Mouse (Mus musculus) ovary, postnatal 36 days (tissue): ENCODE measurements around the gene Trip6.
"Not testable (repeated sequence)": the region's sequence is repeated elsewhere in the genome, so short reads cannot be mapped to it uniquely, and the experiment has no call there.

Experiments
- DNase-seq: peaks from one replicate; pipeline ENCODE4 v3.0.0; 2022; ENCODE audit warnings: low spot score, mixed read lengths

Gene Trip6

DNA sequence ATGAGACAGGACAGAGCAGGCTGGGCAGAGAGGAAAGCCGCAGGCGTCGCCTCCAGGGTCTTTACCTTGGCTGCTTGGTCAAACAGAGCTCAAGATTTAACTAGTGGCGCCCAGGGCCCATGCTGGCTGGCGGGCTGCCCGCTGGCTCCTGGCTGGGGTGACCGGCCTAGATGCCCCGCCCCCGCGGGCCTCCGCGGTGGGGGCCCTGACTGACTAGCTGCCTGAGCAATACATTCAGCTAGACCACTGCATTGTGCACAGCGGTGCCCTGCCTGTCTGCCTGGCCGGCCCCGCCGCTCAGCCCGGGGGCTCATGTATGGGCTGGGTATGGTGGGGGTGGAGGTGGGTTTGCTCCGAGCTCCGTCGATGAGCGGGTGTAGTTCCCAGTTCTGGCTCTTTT is 13.0 kb downstream of the Trip6 start:
- DNase-seq, result peak; percentile 34

DNA sequence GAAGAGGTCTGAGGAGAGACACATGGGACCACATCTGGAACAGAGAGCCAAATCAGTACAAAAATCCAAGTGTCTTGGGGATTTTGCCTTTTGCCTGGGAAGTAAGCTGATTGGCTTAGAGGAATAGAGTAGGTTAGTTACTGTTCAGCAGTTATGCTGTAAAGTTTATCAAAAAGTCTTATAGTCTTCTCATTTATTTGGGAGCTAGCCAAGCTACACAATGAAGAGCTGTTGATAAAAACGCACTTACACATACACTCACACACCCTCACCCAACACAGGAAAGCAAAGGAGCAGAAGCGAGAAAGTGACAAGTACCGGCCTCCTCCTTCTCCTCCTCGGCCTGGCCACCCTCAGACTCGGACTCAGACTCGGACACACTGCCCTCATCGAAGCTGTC is 15.0 kb downstream of the Trip6 start:
- DNase-seq, result no peak

DNA sequence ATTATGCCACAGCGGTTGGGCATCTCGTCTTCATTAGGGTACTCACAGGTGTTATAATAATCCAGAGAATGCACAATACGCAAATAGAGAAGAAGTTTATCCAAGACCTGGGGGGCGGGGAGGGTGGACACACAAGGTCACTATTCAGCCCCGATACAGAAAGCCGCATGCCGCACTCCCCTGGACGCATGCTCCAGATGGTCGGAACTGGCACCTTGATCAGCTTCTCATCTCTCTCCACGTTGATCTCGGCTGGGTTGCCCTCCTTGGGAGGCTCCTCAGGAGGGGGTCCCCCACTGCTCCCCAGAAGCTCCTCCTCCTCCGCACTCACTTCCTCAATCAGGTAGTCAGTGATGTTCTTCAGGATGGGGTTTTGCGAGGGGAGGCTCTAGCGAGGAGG is 17.1 kb downstream of the Trip6 start:
- no peak for DNase-seq

DNA sequence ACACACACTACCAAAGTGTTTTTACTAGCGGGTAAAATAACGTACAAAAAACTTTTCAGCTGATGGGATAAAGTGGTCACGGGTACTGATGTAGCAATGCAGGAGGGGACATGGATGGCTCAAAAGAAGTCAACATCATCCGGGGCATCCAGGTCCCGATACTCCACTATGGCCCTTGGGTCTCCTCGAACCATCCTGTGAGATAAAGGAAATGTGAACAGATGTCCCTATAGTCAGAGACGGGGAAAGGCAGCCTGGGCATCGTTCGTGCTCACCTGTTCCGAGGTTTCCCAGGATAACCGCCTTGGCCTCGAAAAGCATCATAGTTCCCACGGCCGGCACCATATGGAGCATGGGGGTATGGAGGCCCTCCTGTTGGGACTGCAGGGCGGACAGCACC is 18.5 kb downstream of the Trip6 start:
- DNase-seq, result no peak

DNA sequence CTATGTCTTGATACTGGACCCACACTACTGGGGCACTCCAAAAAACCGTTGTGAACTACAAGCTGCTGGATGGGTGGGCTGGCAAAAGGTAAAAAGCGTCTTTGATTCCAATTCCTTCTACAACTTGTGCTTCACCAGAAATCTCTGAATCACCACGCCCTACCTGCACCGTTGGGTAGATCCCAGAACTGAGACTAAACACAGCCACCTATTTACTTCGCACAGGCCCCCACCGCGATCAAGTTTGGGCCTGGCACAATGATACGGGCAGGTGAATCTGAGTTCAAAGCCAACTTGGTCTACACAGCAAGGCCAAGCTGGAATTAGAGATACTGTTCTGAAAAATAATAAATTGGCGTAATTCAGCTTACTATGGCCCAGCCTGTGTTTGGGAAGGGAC is 18.9 kb downstream of the Trip6 start:
- DNase-seq, result no peak

DNA sequence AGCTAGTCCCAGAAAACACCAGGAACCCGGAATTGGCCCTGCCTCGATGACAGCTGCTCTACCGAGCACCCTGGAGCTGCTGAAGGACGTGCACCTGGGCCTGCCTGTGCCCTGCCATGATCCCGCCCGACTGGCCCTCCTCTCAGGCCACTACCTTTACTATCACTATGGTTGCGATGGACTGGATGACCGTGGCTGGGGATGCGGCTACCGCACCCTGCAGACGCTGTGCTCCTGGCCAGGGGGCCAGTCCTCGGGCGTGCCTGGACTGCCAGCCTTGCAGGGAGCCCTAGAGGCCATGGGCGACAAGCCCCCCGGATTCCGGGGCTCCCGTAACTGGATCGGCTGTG is 19.5 kb downstream of the Trip6 start:
- DNase-seq, result no peak

DNA sequence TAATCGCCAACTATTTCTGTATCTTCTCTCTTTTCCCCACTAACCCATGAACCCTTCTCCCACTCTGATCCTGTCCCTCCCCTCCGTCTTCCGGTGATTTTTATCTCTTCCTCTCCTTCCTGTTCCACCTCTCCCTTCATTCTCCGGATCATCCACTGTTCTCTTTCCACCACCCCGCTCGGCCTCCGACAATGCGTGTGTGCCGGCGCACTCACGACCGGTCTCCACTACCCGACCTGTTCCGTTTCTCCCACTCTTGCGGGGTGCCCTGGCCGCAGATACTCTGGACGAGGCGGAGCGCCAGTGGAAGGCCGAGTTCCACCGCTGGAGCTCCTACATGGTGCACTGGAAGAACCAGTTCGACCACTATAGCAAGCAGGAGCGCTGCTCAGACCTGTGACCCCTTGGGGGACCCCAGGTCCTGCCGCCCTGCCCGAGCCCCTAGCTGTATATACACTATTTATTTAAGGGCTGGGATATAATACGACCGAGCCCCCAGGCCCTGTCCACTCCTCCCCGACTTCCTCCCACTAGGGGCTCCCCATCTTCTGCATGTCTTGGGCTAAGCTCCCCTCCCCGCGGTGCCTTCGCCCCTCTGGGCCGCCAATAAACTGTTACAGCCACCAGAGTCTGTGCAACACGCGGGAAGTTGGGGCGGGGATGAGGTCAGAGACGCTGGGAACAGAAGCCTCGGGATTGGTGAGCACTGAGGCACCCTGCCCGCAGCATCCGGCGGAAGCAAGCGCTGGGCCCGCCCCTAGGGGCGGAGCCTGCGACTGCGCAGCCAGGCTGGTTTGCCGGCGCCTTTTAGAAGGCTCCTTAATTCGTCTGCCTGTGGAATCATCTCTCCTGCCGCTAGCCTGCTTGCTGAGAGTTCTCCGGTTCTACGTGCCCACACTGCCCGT is 20.1 kb downstream of the Trip6 start, which contains the start of gene Ufsp1:
TSS of gene Ufsp1 (plus strand) at position 791 of the 905 bp plus-strand sequence.
- DNase-seq, result peak; percentile 94

DNA sequence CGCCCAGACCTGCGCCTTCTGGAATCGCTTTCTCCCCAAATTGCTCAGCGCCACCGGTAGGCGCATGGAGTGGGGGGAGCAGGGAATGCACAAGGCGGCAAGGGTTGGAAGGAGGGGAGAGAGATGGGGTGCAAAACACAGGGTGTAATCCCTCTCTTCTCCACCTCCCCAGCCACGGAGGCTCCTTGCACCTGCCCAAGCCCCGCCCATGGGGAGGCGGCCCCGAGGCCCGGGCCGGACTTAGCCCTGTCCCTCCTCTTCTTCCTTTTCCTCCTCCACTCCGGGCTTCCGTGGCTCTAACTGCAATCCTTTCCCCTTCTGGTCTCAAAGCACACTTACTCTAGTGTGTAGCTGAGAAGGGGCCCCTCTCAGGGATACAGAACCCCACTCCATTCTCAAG is 20.9 kb downstream of the Trip6 start:
- peak; percentile 80 for DNase-seq

DNA sequence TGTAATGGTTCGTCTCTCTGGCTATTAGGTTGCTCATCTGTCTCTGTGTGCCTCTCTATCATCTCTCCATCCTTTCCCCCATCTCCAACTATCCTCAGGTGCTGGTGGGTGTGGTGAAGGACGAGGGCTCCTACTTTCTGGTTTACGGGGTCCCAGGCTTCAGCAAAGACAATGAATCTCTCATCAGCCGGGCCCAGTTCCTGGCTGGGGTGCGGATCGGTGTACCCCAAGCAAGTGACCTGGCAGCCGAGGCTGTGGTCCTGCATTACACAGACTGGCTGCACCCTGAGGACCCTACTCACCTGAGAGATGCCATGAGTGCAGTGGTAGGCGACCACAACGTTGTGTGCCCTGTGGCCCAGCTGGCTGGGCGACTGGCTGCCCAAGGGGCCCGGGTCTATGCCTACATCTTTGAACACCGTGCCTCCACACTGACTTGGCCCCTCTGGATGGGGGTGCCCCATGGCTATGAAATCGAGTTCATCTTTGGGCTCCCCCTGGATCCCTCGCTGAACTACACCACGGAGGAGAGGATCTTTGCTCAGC is 22.8 kb downstream of the Trip6 start:
- no peak for DNase-seq

DNA sequence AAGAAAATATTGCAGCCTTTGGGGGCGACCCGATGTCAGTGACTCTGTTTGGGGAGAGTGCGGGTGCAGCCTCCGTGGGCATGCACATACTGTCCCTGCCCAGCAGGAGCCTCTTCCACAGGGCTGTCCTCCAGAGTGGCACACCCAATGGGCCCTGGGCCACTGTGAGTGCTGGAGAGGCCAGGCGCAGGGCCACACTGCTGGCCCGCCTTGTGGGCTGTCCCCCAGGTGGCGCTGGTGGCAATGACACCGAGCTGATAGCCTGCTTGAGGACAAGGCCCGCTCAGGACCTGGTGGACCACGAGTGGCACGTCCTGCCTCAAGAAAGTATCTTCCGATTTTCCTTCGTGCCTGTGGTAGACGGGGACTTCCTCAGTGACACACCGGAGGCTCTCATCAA is 23.5 kb downstream of the Trip6 start:
- peak; percentile 54 for DNase-seq

DNA sequence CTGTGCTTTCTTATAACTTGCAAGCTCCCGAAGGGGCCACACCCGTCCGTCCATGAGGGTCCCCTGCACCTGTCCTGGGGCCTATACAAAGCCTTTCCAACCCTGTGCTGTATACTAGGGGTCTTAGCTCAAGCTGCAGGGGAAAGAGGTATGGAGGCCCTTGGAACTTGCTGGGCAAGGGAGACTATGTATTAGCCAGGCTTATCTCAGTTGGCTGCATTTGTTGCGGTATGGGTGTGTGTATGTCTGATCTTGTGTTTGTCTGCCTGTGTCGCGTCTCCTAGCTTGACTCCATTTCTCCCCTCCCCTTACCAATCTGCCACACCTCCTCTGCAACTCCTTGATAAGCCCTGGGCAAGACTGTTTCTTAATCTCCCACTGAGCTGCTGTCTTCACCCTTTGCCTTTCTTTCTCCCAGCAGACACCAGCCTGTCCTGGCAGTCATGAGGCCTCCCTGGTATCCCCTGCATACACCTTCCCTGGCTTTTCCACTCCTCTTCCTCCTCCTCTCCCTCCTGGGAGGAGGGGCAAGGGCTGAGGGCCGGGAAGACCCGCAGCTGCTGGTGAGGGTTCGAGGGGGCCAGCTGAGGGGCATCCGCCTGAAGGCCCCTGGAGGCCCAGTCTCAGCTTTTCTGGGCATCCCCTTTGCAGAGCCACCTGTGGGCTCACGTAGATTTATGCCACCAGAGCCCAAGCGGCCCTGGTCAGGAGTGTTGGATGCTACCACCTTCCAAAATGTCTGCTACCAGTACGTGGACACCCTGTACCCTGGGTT is 24.4 kb downstream of the Trip6 start:
- DNase-seq, result no peak

DNA sequence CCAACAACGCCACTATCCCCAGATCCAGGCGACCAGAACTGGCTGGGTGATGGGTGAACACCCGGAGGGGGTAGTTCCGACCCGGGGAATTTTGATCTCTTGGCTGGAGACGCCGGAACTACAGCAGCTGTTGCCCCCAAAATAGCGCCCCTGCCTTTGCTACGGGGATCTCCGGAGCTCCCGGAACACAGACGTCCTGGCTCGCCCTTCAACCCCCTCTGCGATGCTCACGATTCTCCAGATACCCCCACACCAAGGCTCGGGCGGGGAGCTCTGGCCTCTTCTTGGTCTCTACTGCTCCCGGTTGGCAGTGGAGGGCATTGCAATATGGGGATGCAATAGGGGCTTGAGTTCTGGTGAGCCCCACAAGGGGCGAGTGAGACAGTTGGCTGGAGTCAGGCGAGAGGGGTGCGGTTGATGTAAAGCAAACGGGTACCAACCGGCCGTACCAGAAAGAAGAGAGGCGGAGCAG is 25.2 kb downstream of the Trip6 start:
- DNase-seq, result no peak

DNA sequence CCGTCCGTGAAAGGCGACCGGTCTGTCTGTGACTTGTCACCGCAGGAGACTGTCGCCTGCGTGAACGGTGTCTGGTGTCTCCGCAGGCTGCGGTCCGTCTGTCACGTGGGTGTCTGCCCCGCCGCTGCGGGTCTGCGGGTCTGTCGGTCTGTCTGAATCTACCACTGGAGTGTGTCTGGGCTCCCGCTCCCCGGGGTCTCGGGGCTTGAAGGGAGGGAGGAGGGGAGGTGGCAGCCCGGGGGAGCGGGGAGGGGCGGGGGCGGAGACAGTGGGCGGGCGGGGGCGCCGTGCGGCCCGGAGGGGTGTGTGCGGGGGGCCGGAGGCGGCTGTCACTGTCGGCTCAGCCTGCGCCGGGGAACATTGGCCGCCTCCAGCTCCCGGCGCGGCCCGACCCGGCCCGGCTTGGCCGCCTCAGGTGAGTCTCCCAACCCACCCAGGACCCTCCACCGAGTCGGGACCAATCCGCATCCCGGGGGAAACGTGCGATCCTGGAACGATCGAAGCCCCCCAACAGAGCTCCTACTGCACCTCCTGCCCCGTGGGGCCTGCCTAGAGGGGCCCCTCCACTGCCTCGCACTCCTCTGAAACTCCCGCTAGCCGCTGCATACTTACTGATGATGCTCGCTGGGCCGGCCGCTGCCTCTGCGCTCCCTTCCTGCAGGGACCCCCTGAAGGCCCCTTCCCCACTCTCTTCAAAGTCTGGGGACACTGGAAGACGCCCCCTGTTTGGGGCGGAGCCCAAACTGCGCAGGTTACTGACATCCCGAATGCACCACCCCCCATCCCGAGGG is 26.1 kb downstream of the Trip6 start:
- DNase-seq, result no peak

DNA sequence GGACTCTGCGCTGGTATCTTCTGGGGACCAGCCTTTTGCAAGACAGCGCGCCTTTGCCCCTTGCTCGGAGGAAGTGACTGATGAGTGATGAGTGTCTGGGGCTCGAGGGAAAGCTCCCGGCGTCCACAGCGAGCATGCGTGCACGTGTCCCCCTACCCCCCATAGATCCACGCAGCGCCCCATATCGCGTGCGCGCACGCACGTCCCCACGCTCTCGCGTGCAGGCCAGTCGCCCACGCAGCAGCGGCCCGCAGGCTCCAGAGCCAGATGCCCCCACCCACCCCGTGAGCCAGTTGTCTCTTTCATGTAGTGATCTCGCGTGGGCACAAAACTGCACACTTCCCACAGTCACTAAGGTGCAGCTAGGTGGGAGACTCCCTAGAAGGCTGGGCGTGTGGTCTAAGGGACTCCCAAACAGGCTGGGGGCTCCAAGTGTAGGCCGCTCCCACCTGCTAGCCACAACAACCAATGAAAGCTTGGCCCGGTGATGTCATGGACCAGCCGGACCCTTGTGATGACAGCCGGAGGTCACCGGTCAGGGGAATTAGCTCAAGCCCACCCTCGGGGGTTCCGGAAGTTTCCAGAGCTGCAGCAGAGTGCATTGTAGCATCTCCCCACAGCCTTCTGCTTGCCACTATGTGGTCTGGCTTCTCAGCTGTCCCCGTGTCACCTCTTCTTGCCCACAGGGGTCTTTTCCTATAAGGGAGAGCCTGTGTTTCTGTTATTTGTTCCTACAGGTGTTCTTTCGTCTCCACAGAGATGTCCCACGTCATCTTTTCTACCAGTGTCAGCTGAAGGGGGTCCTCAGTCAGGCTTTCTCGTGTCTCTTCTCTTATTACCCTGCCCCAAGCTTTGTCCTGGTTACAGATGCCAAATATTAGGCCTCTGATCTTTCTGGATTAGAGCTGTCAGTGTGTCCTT is 26.9 kb downstream of the Trip6 start, which contains the start of gene Ache:
TSS of gene Ache (plus strand) at position 488 of the 921 bp plus-strand sequence.
- DNase-seq, result no peak

DNA sequence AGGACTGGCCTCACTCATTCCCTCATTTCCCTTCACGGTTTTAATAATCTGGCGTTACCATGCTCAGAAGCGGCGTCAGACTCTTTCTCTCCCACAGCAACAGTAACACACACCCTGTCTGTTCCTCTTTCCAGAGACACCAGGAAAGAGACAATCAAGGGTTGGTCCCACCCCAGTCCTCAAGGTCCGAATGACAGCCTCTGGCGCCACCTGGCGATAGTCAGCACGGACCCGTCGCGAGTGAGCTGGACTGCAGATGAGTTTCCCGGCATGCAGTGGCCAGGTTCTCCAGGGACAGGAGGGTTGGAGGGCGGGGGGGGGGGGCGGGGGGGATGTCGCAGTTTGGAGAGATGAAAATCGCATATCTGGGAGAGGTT is 27.6 kb downstream of the Trip6 start:
- peak; percentile 84 for DNase-seq

DNA sequence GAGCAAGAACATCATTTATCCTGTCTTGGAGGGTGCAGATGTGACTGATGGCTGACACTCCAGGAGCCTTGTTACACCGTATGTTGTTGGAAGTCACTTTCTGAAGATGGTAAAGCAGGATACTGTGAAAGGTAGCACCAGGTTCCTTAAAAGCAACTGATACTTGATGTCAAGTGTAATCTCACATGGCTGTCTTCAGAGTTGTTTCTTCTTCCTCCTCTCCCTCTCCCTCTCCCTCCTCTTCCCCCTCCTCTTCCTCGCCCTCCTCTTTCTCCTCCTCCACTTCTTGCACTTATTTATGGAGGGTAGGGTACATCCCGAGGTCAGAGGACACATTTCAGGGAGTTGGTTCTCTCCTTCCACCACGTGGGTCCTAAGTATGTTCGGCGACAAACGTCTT is 28.2 kb downstream of the Trip6 start:
- no peak for DNase-seq

DNA sequence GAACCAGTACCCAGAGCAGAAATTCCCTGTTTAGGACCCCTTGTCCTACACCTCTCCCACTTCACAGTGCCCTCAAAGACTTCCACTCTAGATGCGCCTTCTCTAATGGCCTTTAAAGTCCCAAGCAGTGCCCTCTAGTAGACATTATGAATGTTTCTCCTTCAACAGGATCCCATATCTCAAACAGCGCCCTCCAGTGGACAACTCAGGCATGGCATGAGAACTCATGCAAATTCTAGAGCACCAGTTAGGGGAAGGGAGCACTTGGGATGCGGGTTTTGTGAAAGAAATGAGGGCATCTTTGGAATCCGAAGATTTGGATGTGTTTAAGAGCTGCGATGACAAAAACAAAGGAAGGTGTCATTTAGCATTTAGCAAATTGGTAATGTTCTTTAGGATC is 29.2 kb downstream of the Trip6 start:
- no peak for DNase-seq

DNA sequence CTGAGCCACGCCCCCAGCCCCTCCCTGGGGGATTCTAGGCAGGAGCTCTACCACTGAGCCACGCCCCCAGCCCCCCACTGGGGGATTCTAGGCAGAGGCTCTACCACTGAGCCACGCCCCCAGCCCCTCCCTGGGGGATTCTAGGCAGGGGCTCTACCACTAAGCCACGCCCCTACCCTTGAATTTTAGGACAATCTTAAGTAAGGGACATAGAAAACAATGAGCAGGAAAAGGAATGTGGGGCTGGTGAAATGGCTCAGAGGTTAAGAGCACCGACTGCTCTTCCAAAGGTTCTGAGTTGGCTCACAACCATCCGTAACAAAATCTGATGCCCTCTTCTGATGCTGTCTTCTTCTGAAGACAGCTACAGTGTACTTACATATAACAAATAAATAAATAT is 29.8 kb downstream of the Trip6 start:
- DNase-seq, result not testable (repeated sequence)

DNA sequence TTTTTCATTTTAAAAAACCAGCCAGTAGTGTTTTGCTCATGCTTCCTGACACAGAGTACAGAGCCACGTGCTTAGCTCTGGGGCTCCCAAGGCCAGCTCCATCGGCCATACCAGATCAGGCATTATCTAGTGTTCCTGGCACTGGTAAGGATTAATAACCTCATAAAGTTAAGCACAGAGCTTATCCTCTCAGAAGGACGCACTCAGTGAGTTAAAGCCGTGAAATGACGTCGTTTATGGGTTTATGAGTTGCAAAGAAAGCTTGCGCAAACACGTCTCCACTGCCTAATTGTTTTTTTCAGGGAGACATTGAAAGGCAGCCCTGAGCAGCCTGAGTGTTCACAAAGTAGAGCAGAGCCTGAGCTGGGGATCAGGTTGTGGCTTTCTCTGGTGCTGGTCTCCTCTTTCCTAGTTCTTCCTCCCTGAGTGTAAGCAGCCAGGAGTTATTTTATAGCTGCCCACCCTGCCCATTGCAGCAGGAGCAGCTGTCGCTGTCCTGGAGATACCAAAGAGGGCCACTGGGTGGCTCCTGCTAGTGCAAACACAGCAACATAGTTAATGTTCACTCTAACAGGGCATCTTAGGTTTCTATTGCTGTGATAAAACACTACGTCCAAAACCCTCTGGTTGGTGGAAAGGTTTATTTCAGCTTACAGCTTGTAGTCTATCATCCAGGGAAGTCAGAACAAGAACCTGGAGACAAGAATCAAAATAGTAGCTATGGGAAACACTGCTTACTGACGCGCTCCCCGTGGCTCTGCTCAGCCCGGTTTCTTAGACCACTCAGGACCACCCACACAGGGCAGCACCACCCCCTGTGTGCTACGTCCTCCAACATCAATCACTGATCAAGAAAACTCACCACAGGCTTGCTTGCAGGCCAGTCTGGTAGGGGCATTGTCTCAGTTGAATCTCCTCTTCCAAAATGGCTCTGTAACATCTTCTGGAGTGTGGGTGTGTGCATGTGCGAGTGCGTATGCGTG is 36.6 kb downstream of the Trip6 start:
- no peak for DNase-seq
